Mouse (Mus musculus) G1E-ER4 (cell line): Measurements from ENCODE around the gene Rpe. TPM values are rescaled to one million over a fixed set of nuclear protein-coding genes. Genes with fewer than 3 reads are reported as not detected.

Source experiments
- GATA1 ChIP-seq: IDR thresholded peaks from one replicate; pipeline ENCODE4 v1.8.0; 2012; ENCODE audit warnings: low read length, inconsistent platforms
- polyA plus RNA-seq: library from polyadenylated mRNA; stranded (reverse); fragments of >175 nt; gene quantifications from 2 replicates; pipeline ENCODE4 v1.2.3, GENCODE M21; 2012

The Rpe gene
- polyA plus RNA-seq, 1 experiment, result 25.7 TPM

GRCm38 (mm10) chr1:66704523-66704922 is 3.9 kb downstream of the Rpe start:
- TF ChIP-seq GATA1, result no peak

- no peak for TF ChIP-seq GATA1
Observed at GRCm38 (mm10) chr1:66712859-66713258, 12.2 kb downstream of the Rpe start.

- no peak for TF ChIP-seq GATA1
Observed at GRCm38 (mm10) chr1:66730581-66730980, 29.9 kb downstream of the Rpe start.

- TF ChIP-seq GATA1, result no peak
Observed at GRCm38 (mm10) chr1:66768764-66769163, 68.1 kb downstream of the Rpe start.

Other genes with a start within 250 kb of the Rpe start
- gene Unc80, start 232.5 kb upstream of the Rpe start, polyA plus RNA-seq, result not detected in 2 replicates
- 0.71 and 1.1 TPM in 2 replicates for gene Kansl1l, start 116.7 kb downstream of the Rpe start, polyA plus RNA-seq
- 12.3 and 16.6 TPM in 2 replicates for gene Acadl, start 162.4 kb downstream of the Rpe start, polyA plus RNA-seq
- gene Myl1, start 244.6 kb downstream of the Rpe start, polyA plus RNA-seq, result not detected in 2 replicates